Mouse (Mus musculus): ENCODE measurements around the gene 2310011J03Rik. TPM values are rescaled to one million over a fixed set of nuclear protein-coding genes. Genes with fewer than 3 reads are reported as not detected.

2310011J03Rik gene
- polyA plus RNA-seq, 1 experiment from 2014 or later: 49.2 TPM

GRCm38 (mm10) chr10:80313627-80314201 is 6.6 kb downstream of the 2310011J03Rik start:
- Histone ChIP-seq H3K9me3 (ENCODE audit: control insufficient read depth, low read length) (no peaks in the 10 kb centered on the region), H3K27me3 (ENCODE audit: control insufficient read depth, insufficient read depth, low read depth, low read length) (peaks cover 59% of the 10 kb centered on the region), H3K27ac (ENCODE audit: low read length) (no peak overlapping the region), H3K4me3 (ENCODE audit: low read length) (no peak overlapping the region), H3K36me3 (ENCODE audit: control insufficient read depth, insufficient read depth, low read length) (peaks cover 4% of the 10 kb centered on the region; the same call in 1 of the 2 replicates), H3K9ac (ENCODE audit: low read length) (0 out of 2 replicates have a peak overlapping the region, but pooled peaks have one; percentile 6), H3K4me2 (ENCODE audit: low read depth, low read length) (no peak overlapping the region), H3K4me1 (replicated peaks; ENCODE audit: control insufficient read depth, insufficient read depth, low read length) (peaks cover 28% of the 10 kb centered on the region)
- WGBS: 33% methylated on average over 20 of the region's 20 CpGs
- no peak for ATAC-seq (ENCODE audit: low read depth)

GRCm38 (mm10) chr10:80312586-80313504 is 7.5 kb downstream of the 2310011J03Rik start:
- Histone ChIP-seq H3K4me2 (ENCODE audit: low read depth, low read length) (no peak overlapping the region), H3K9me3 (ENCODE audit: control insufficient read depth, low read length) (no peaks in the 10 kb centered on the region), H3K36me3 (ENCODE audit: control insufficient read depth, insufficient read depth, low read length) (no peaks in the 10 kb centered on the region), H3K4me1 (replicated peaks; ENCODE audit: control insufficient read depth, insufficient read depth, low read length) (peaks cover 28% of the 10 kb centered on the region), H3K9ac (ENCODE audit: low read length) (no peak overlapping the region), H3K27me3 (ENCODE audit: control insufficient read depth, insufficient read depth, low read depth, low read length) (peaks cover 59% of the 10 kb centered on the region), H3K27ac (ENCODE audit: low read length) (no peak overlapping the region), H3K4me3 (ENCODE audit: low read length) (no peak overlapping the region)
- ATAC-seq (ENCODE audit: low read depth): no peak
- 61% methylated on average over 54 of the region's 54 CpGs for WGBS

- no peak for ATAC-seq (ENCODE audit: low read depth)
- Histone ChIP-seq H3K4me2 (ENCODE audit: low read depth, low read length) (no peak overlapping the region), H3K9me3 (ENCODE audit: control insufficient read depth, low read length) (no peaks in the 10 kb centered on the region), H3K27ac (ENCODE audit: low read length) (no peak overlapping the region), H3K4me3 (ENCODE audit: low read length) (no peak overlapping the region), H3K27me3 (ENCODE audit: control insufficient read depth, insufficient read depth, low read depth, low read length) (peaks cover 56% of the 10 kb centered on the region), H3K36me3 (ENCODE audit: control insufficient read depth, insufficient read depth, low read length) (no peaks in the 10 kb centered on the region), H3K4me1 (replicated peaks; ENCODE audit: control insufficient read depth, insufficient read depth, low read length) (peaks cover 24% of the 10 kb centered on the region), H3K9ac (ENCODE audit: low read length) (no peak overlapping the region)
- 72% methylated on average over 16 of the region's 16 CpGs for WGBS
Observed at GRCm38 (mm10) chr10:80311560-80311959, 8.8 kb downstream of the 2310011J03Rik start.

DNA sequence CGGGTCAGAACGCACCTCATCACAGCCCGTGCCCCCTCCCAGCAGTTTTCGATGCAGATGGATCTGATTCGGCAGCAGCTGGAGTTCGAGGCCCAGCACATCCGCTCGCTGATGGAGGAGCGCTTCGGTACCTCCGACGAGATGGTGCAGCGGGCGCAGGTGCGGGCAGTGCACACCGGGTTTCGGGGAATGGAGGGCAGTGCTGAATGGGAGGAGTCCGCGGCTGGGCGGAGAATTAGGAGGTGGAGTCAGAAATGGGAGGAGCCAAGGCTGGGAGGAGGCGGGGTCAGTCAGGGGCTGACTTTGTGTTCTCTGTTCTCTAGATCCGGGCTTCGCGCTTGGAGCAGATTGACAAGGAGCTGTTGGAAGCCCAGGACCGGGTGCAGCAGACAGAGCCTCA is 15.5 kb downstream of the 2310011J03Rik start:
- Histone ChIP-seq H3K9ac (ENCODE audit: low read length) (no peak overlapping the region), H3K4me1 (replicated peaks; ENCODE audit: control insufficient read depth, insufficient read depth, low read length) (peaks cover 17% of the 10 kb centered on the region), H3K27me3 (ENCODE audit: control insufficient read depth, insufficient read depth, low read depth, low read length) (peaks cover 43% of the 10 kb centered on the region), H3K9me3 (ENCODE audit: control insufficient read depth, low read length) (no peaks in the 10 kb centered on the region), H3K27ac (ENCODE audit: low read length) (no peak overlapping the region), H3K4me3 (ENCODE audit: low read length) (peak overlapping the region; percentile 19), H3K4me2 (ENCODE audit: low read depth, low read length) (peak overlapping the region; percentile 19), H3K36me3 (ENCODE audit: control insufficient read depth, insufficient read depth, low read length) (no peaks in the 10 kb centered on the region)
- 8% methylated on average over 25 of the region's 25 CpGs for WGBS
- ATAC-seq (ENCODE audit: low read depth): peak; percentile 17; the same call in 1 of the 2 replicates

DNA sequence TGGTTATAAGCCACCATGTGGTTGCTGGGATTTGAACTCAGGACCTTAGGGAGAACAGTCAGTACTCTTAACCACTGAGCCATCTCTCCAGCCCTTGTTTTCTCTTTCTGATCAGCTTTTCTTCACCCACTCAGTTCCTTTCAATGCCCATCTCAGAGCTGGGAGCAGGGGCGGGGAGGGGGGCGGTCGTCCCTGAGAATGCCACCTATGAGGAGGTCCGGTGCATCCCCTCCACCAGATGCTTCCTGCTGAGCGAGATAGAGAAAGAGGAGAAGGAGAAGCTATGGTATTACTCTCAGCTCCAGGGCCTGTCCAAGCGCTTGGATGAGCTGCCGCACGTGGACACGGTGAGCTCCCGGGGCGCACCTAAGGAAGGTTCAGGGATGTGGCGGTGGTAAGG is 15.9 kb downstream of the 2310011J03Rik start:
- H3K4me1 ChIP-seq (replicated peaks; ENCODE audit: control insufficient read depth, insufficient read depth, low read length): peaks cover 17% of the 10 kb centered on the region
- no peaks in the 10 kb centered on the region for H3K36me3 ChIP-seq (ENCODE audit: control insufficient read depth, insufficient read depth, low read length)
- H3K9ac ChIP-seq (ENCODE audit: low read length): no peak overlapping the region
- WGBS: 30% methylated on average over 12 of the region's 12 CpGs
- H3K9me3 ChIP-seq (ENCODE audit: control insufficient read depth, low read length): no peaks in the 10 kb centered on the region
- no peak for ATAC-seq (ENCODE audit: low read depth)
- peaks cover 47% of the 10 kb centered on the region for H3K27me3 ChIP-seq (ENCODE audit: control insufficient read depth, insufficient read depth, low read depth, low read length)
- H3K27ac ChIP-seq (ENCODE audit: low read length): no peak overlapping the region
- peak overlapping the region; percentile 19 for H3K4me2 ChIP-seq (ENCODE audit: low read depth, low read length)
- H3K4me3 ChIP-seq (ENCODE audit: low read length): peak overlapping the region; percentile 19

- H3K27me3 ChIP-seq (ENCODE audit: control insufficient read depth, insufficient read depth, low read depth, low read length): peaks cover 67% of the 10 kb centered on the region
- H3K27ac ChIP-seq (ENCODE audit: low read length): peak overlapping the region; percentile 52
- H3K36me3 ChIP-seq (ENCODE audit: control insufficient read depth, insufficient read depth, low read length): no peaks in the 10 kb centered on the region
- ATAC-seq (ENCODE audit: low read depth): peak; percentile 95
- WGBS: 5% methylated on average over 9 of the region's 9 CpGs
- H3K4me1 ChIP-seq (replicated peaks; ENCODE audit: control insufficient read depth, insufficient read depth, low read length): peaks cover 17% of the 10 kb centered on the region
- peak overlapping the region; percentile 27 for H3K4me2 ChIP-seq (ENCODE audit: low read depth, low read length)
- no peaks in the 10 kb centered on the region for H3K9me3 ChIP-seq (ENCODE audit: control insufficient read depth, low read length)
- 0 out of 2 replicates have a peak overlapping the region, but pooled peaks have one; percentile 39 for H3K9ac ChIP-seq (ENCODE audit: low read length)
- H3K4me3 ChIP-seq (ENCODE audit: low read length): no peak overlapping the region
Observed at GRCm38 (mm10) chr10:80302471-80302881, 17.9 kb downstream of the 2310011J03Rik start.

DNA sequence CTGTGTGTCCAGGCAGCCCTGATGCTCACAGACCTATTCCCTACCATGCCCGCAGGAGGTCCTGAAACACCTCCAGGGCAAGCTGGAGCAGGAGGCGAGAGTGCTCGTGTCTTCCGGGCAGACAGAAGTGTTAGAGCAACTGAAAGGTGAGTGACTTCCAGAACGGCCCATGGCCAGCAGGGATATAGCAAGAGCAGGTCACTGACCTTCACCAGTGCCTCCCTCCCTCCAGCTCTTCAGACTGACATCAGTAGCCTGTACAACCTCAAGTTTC is 18.3 kb downstream of the 2310011J03Rik start:
- H3K4me3 ChIP-seq (ENCODE audit: low read length): no peak overlapping the region
- 0 out of 2 replicates have a peak overlapping the region, but pooled peaks have one; percentile 39 for H3K9ac ChIP-seq (ENCODE audit: low read length)
- H3K9me3 ChIP-seq (ENCODE audit: control insufficient read depth, low read length): no peaks in the 10 kb centered on the region
- peak overlapping the region; percentile 27 for H3K4me2 ChIP-seq (ENCODE audit: low read depth, low read length)
- no peaks in the 10 kb centered on the region for H3K36me3 ChIP-seq (ENCODE audit: control insufficient read depth, insufficient read depth, low read length)
- H3K4me1 ChIP-seq (replicated peaks; ENCODE audit: control insufficient read depth, insufficient read depth, low read length): peaks cover 17% of the 10 kb centered on the region
- 45% methylated on average over 5 of the region's 5 CpGs for WGBS
- peaks cover 67% of the 10 kb centered on the region for H3K27me3 ChIP-seq (ENCODE audit: control insufficient read depth, insufficient read depth, low read depth, low read length)
- peak overlapping the region; percentile 44 for H3K27ac ChIP-seq (ENCODE audit: low read length)
- ATAC-seq (ENCODE audit: low read depth): no peak

GRCm38 (mm10) chr10:80301256-80302081 is 18.9 kb downstream of the 2310011J03Rik start:
- WGBS: 82% methylated on average over 10 of the region's 10 CpGs
- Histone ChIP-seq H3K36me3 (ENCODE audit: control insufficient read depth, insufficient read depth, low read length) (no peaks in the 10 kb centered on the region), H3K9ac (ENCODE audit: low read length) (no peak overlapping the region), H3K27ac (ENCODE audit: low read length) (peak overlapping the region; percentile 44), H3K4me3 (ENCODE audit: low read length) (no peak overlapping the region), H3K4me2 (ENCODE audit: low read depth, low read length) (no peak overlapping the region), H3K9me3 (ENCODE audit: control insufficient read depth, low read length) (no peaks in the 10 kb centered on the region), H3K27me3 (ENCODE audit: control insufficient read depth, insufficient read depth, low read depth, low read length) (peaks cover 67% of the 10 kb centered on the region), H3K4me1 (replicated peaks; ENCODE audit: control insufficient read depth, insufficient read depth, low read length) (peaks cover 17% of the 10 kb centered on the region)
- ATAC-seq (ENCODE audit: low read depth): no peak

All from lung, embryonic 16.5 days (tissue).